Mouse (Mus musculus) embryonic facial prominence, embryonic 14.5 days (tissue): ENCODE results near the gene Etl4. TPM values are rescaled to one million over a fixed set of nuclear protein-coding genes. Genes with fewer than 3 reads are reported as not detected.

Experiments
- ATAC-seq: fragments of 200-750 bp; cut with Nextera tagmentation; 2 replicates; pipeline ENCODE4 v1.8.0; 2017; ENCODE audit warnings: low read depth, moderate number of reproducible peaks, moderate TSS enrichment
- DNase-seq: peaks from one replicate; pipeline ENCODE4 v3.0.0-alpha.2; 2015; ENCODE audit warnings: low spot score
- H3K27ac ChIP-seq: fragments of 300-500 bp; sonication (generic); replicated peaks from 2 replicates; pipeline ENCODE4 v1.5.1; 2014; ENCODE audit warnings: low read depth, mild to moderate bottlenecking, low read length, moderate library complexity
- H3K27me3 ChIP-seq: fragments of 300-500 bp; sonication (generic); replicated peaks from 2 replicates; pipeline ENCODE4 v1.6.1; 2014; ENCODE audit warnings: low read length; ENCODE audit not compliant: control insufficient read depth, insufficient read depth
- H3K36me3 ChIP-seq: fragments of 300-500 bp; sonication (generic); 2 replicates; pipeline ENCODE4 v1.6.1; 2014; ENCODE audit warnings: low read length, mixed read lengths; ENCODE audit not compliant: control insufficient read depth, insufficient read depth
- H3K4me1 ChIP-seq: fragments of 300-500 bp; sonication (generic); 2 replicates; pipeline ENCODE4 v1.6.1; 2014; ENCODE audit warnings: antibody characterized with exemption, low read length; ENCODE audit not compliant: control insufficient read depth, insufficient read depth
- H3K4me2 ChIP-seq: fragments of 300-500 bp; sonication (generic); 2 replicates; pipeline ENCODE4 v1.6.1; 2014; ENCODE audit warnings: low read depth, mild to moderate bottlenecking, low read length, moderate library complexity, mixed read lengths
- H3K4me3 ChIP-seq: fragments of 300-500 bp; sonication (generic); 2 replicates; pipeline ENCODE4 v1.5.1; 2014; ENCODE audit warnings: low read depth, mild to moderate bottlenecking, low read length
- H3K9ac ChIP-seq: fragments of 300-500 bp; sonication (generic); 2 replicates; pipeline ENCODE4 v1.6.1; 2014; ENCODE audit warnings: low read depth, mild to moderate bottlenecking, low read length, moderate library complexity, mixed read lengths
- H3K9me3 ChIP-seq: fragments of 300-500 bp; sonication (generic); 2 replicates; pipeline ENCODE4 v1.6.1; 2016; ENCODE audit warnings: low read length; ENCODE audit not compliant: control insufficient read depth
- WGBS: fragments of 180-500 bp; shearing (Covaris S2); extraction: QIAGEN DNeasy Blood & Tissue Kit; methylation state at CpG from one replicate; pipeline ENCODE4 v1.1.7; 2014; 5-methylcytosine and 5-hydroxymethylcytosine counted together
- polyA plus RNA-seq: library from polyadenylated mRNA; unstranded; fragments of >200 nt; fragmentation: Nextera tagmentation; extraction: Ambion mirVana; gene quantifications from 2 replicates; pipeline ENCODE4 v1.2.1, GENCODE M21; 2014

Gene Etl4
- polyA plus RNA-seq, 1 experiment from 2014 or later = 39.2 TPM

GRCm38 (mm10) chr2:20756964-20757363, 847.4 kb downstream of the Etl4 start:
- WGBS = 74% methylated on average over 3 of the region's 3 CpGs
- Histone ChIP-seq H3K36me3 (no peaks in the 10 kb centered on the region), H3K27me3 (no peaks in the 10 kb centered on the region)

GRCm38 (mm10) chr2:20759045-20759662, 849.6 kb downstream of the Etl4 start:
- no peaks in the 10 kb centered on the region for H3K4me1 ChIP-seq
- H3K9ac ChIP-seq = no peak overlapping the region
- no peak for ATAC-seq
- H3K4me3 ChIP-seq = no peak overlapping the region
- no peaks in the 10 kb centered on the region for H3K36me3 ChIP-seq
- no peaks in the 10 kb centered on the region for H3K9me3 ChIP-seq
- DNase-seq = no peak
- no peak overlapping the region for H3K27ac ChIP-seq
- no peaks in the 10 kb centered on the region for H3K27me3 ChIP-seq
- WGBS = 76% methylated on average over 7 of the region's 7 CpGs
- no peak overlapping the region for H3K4me2 ChIP-seq

More at GRCm38 (mm10) chr2:20756964-20757363, 847.4 kb downstream of the Etl4 start:
- no peak overlapping the region for H3K4me3 ChIP-seq
- ATAC-seq (no peak), DNase-seq (no peak)
- H3K27ac ChIP-seq = no peak overlapping the region
- H3K4me2 ChIP-seq = no peak overlapping the region
- H3K9ac ChIP-seq = no peak overlapping the region
- no peaks in the 10 kb centered on the region for H3K4me1 ChIP-seq
- no peaks in the 10 kb centered on the region for H3K9me3 ChIP-seq

GRCm38 (mm10) chr2:20761320-20761719, 851.7 kb downstream of the Etl4 start:
- DNase-seq (no peak), ATAC-seq (no peak)
- H3K9me3 ChIP-seq = no peaks in the 10 kb centered on the region
- 84% methylated on average over 5 of the region's 5 CpGs for WGBS
- no peaks in the 10 kb centered on the region for H3K27me3 ChIP-seq
- no peak overlapping the region for H3K27ac ChIP-seq
- no peaks in the 10 kb centered on the region for H3K4me1 ChIP-seq
- no peaks in the 10 kb centered on the region for H3K36me3 ChIP-seq
- H3K4me3 ChIP-seq = no peak overlapping the region
- no peak overlapping the region for H3K9ac ChIP-seq
- no peak overlapping the region for H3K4me2 ChIP-seq

GRCm38 (mm10) chr2:20761751-20762150, 852.2 kb downstream of the Etl4 start:
- no peaks in the 10 kb centered on the region for H3K36me3 ChIP-seq
- no peak overlapping the region for H3K9ac ChIP-seq
- no peak overlapping the region for H3K4me3 ChIP-seq
- no peaks in the 10 kb centered on the region for H3K27me3 ChIP-seq
- ATAC-seq (no peak), DNase-seq (no peak)
- WGBS = 74% methylated on average over 3 of the region's 3 CpGs
- no peak overlapping the region for H3K27ac ChIP-seq
- no peak overlapping the region for H3K4me2 ChIP-seq
- H3K4me1 ChIP-seq = no peaks in the 10 kb centered on the region
- H3K9me3 ChIP-seq = no peaks in the 10 kb centered on the region

- H3K27ac ChIP-seq = no peak overlapping the region
- ATAC-seq = no peak
- no peak overlapping the region for H3K4me2 ChIP-seq
- no peaks in the 10 kb centered on the region for H3K27me3 ChIP-seq
- no peak overlapping the region for H3K9ac ChIP-seq
- H3K9me3 ChIP-seq = no peaks in the 10 kb centered on the region
- no peaks in the 10 kb centered on the region for H3K36me3 ChIP-seq
- no peaks in the 10 kb centered on the region for H3K4me1 ChIP-seq
- DNase-seq = no peak
- H3K4me3 ChIP-seq = no peak overlapping the region
- 69% methylated on average over 4 of the region's 4 CpGs for WGBS
Measured at GRCm38 (mm10) chr2:20763511-20764212, 854.1 kb downstream of the Etl4 start.

GRCm38 (mm10) chr2:20764566-20765090, 855.0 kb downstream of the Etl4 start:
- no peak overlapping the region for H3K4me3 ChIP-seq
- no peaks in the 10 kb centered on the region for H3K4me1 ChIP-seq
- no peak overlapping the region for H3K27ac ChIP-seq
- H3K4me2 ChIP-seq = no peak overlapping the region
- no peak overlapping the region for H3K9ac ChIP-seq
- H3K27me3 ChIP-seq = no peaks in the 10 kb centered on the region
- H3K36me3 ChIP-seq = no peaks in the 10 kb centered on the region
- DNase-seq (no peak), ATAC-seq (no peak)
- H3K9me3 ChIP-seq = no peaks in the 10 kb centered on the region

- no peaks in the 10 kb centered on the region for H3K4me1 ChIP-seq
- ATAC-seq = no peak
- WGBS = 63% methylated on average over 5 of the region's 5 CpGs
- no peak for DNase-seq
- H3K27me3 ChIP-seq = no peaks in the 10 kb centered on the region
- H3K4me2 ChIP-seq = no peak overlapping the region
- no peak overlapping the region for H3K4me3 ChIP-seq
- no peaks in the 10 kb centered on the region for H3K9me3 ChIP-seq
- peaks cover 14% of the 10 kb centered on the region for H3K36me3 ChIP-seq
- H3K9ac ChIP-seq = no peak overlapping the region
- H3K27ac ChIP-seq = no peak overlapping the region
Measured at GRCm38 (mm10) chr2:20768681-20769080, 859.1 kb downstream of the Etl4 start.

GRCm38 (mm10) chr2:20770171-20770570, 860.6 kb downstream of the Etl4 start:
- no peak for DNase-seq
- Histone ChIP-seq H3K4me3 (no peak overlapping the region), H3K27ac (no peak overlapping the region), H3K27me3 (no peaks in the 10 kb centered on the region), H3K4me1 (no peaks in the 10 kb centered on the region), H3K9ac (no peak overlapping the region), H3K36me3 (peaks cover 14% of the 10 kb centered on the region), H3K4me2 (no peak overlapping the region), H3K9me3 (no peaks in the 10 kb centered on the region)
- ATAC-seq = no peak

GRCm38 (mm10) chr2:20774462-20774861, 864.9 kb downstream of the Etl4 start:
- no peak overlapping the region for H3K27ac ChIP-seq
- no peak overlapping the region for H3K4me3 ChIP-seq
- ATAC-seq (no peak), DNase-seq (no peak)
- no peaks in the 10 kb centered on the region for H3K9me3 ChIP-seq
- H3K36me3 ChIP-seq = peaks cover 14% of the 10 kb centered on the region
- 82% methylated on average over 2 of the region's 2 CpGs for WGBS
- no peaks in the 10 kb centered on the region for H3K27me3 ChIP-seq
- H3K9ac ChIP-seq = no peak overlapping the region
- H3K4me2 ChIP-seq = no peak overlapping the region
- H3K4me1 ChIP-seq = no peaks in the 10 kb centered on the region
